Mouse (Mus musculus): ENCODE measurements around the gene Slc41a3.

DNA sequence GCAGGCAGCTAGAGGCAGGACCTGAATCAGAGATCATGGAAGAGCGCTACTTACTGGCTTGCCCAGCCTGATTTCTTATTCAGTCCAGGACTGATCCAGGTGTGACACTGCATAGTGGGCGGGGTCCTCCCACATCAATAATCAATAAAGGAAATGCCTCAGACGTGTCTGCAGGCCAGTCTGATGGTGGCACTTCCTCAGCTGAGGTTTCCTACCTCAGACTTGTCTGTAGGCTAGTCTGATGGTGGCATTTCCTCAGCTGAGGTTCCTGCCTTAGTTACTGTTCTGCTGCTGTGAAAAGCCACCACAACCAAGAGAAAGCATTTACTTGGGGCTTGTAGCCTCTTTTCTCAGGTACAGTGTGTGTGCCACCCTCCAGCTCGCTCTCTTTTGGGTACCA lies 23.0 kb downstream of the Slc41a3 start:
- TF ChIP-seq CTCF (IDR thresholded peaks at IDR 0.05; ENCODE audit: low read depth, low read length) (no peak), TAL1 (conservative IDR thresholded peaks at IDR 0.05; ENCODE audit: low read depth, low read length) (no peak), GATA2 (IDR thresholded peaks at IDR 0.05; ENCODE audit: borderline replicate concordance, low read depth, low read length) (no peak), GATA1 (IDR thresholded peaks at IDR 0.05; ENCODE audit: borderline replicate concordance, low read length) (no peak)
